Mouse (Mus musculus) granulocyte monocyte progenitor cell, adult 5-6 weeks (primary cell): ENCODE measurements around the gene Kcne4. TPM values are rescaled to one million over a fixed set of nuclear protein-coding genes. Genes with fewer than 3 reads are reported as not detected.
"Not testable (repeated sequence)": the region's sequence is repeated elsewhere in the genome, so short reads cannot be mapped to it uniquely, and the experiment has no call there.

ENCODE experiments used
- ATAC-seq: replicated peaks from 2 replicates; pipeline ENCODE4 v1.8.0; 2016; ENCODE audit warnings: mild to moderate bottlenecking, moderate TSS enrichment, inconsistent platforms; ENCODE audit not compliant: poor library complexity, severe bottlenecking
- total RNA-seq, 2 experiments: library from RNA; stranded (forward) in 1 of 2; stranded (reverse) in 1 of 2; fragments of 200-712, 200-1000 nt in 1 of 2; fragments of >200 nt in 1 of 2; fragmentation: Nextera tagmentation in 1 of 2; gene quantifications; 2 replicates each; pipeline ENCODE4 v1.2.3; 2014 to 2017

Gene Kcne4
- total RNA-seq (2014; fragmentation: Nextera tagmentation) (not detected in 2 replicates), total RNA-seq (2017) (not detected in 2 replicates)

DNA sequence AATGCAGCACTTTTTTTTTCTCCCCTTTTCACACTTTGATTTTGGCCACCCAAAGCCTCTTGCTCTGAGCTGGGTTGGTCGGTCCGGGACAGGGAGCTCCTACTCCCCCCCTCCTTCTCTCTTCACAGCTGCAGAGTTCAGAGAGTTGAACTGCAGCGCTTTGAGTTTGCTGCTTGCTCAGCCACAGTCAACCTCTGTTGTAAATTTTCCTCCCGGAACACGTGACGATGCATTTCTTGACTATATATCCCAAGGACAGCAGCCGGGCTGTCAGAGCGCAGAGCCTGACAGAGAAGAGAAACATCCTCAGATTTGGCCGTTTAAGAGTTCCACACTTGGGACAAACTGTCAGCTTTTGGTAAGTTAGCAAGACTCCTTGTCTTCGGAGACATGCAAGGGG is at the start of gene Kcne4:
Kcne4 (plus strand) TSS at position 120 of the 400 bp plus-strand sequence.
- ATAC-seq: no peak

DNA sequence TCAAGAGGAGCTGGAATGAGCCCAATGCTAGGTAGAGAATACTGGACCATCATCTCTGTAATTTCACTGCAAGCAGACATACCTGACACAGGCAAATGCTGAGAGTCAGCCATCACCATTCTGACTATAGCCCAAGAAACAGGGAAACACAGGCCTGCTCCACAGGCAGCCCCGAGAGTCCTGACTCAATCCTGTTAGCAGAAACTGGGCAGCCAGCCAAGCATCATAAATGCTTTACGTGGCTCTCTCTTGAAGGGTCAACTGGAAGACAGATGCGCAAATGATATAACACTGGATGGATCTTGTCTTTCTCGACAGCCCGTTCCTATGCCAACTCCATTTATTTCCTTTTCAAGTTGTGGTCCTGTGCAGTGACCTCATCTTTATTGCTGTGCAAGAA is 34.7 kb upstream of the Kcne4 start:
- no peak for ATAC-seq

DNA sequence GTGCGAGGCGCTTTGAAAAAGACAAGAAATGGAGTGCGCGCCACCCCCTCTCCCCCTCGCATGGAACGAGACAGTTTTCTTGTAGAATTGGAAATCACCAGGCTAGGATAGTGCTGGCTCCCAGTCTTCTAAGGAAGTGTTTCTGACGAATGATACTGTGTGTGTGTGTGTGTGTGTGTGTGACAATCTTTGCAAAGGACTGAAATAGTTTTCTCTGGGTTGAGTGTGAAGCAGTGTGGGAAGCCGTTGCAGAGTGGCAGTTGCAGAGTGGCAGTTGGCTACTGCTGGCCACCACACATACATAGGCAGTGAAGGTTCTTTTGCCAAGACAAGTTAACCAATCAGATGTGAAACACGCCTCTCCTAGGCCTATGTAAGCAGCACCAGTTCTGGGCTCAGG is 31.6 kb upstream of the Kcne4 start:
- not testable (repeated sequence) for ATAC-seq

DNA sequence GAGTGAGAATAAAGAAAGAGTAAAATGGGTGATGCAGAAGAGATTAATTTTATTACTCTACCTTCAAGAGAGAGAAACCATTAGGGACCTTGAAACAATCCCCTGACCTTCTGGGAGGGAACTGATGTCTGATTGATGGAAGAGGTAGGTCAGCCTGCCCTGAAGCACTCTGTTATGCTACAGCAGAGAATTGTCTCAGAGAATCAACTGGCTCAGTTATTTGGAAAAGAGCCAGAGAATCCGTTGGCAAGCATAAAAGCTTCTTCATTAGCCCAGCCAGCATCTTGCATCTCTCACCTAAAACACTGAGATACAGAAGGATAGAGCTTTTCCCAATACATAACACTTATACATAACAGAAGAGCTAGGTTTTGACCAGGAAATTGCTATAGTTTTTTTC is 26.8 kb upstream of the Kcne4 start:
- no peak for ATAC-seq

DNA sequence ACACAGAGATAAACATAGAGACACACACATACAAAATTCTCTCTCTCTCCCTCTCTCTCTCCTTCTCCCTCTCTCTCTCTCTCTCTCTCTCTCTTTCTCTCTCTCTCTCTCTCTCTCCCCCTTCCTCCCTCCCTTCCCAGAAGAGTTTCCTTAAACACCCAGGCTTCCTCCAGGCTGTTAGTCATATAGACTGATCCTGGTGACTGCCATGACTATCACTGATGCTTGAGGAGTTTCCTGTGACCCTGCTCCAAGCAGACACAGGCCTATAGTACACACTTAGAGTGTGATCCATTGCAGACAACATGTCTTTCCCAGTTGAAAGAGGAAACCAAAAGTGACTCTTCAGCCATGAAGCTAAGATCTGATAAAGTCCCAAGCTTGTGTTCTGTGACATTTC is 9.1 kb upstream of the Kcne4 start:
- no peak for ATAC-seq

DNA sequence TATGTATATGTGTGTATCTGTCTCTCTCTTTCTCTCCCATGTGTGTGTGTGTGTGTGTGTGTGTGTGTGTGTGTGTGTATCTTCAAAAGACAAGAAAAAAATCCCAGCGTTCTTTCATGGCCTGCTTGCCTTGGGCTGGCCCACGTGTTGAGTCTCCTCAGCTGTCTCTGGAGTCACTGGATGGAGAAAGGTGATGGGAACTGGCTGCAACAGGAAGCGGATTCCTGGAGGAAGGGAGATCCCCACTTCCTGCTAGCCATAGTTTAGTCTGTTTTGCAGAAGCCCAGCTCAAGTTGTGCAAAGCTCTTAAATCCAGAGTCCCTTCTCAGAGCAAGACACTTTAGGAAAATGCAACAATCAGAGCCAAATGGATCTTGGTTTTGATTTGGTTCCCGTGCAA is 6.7 kb upstream of the Kcne4 start:
- no peak for ATAC-seq

DNA sequence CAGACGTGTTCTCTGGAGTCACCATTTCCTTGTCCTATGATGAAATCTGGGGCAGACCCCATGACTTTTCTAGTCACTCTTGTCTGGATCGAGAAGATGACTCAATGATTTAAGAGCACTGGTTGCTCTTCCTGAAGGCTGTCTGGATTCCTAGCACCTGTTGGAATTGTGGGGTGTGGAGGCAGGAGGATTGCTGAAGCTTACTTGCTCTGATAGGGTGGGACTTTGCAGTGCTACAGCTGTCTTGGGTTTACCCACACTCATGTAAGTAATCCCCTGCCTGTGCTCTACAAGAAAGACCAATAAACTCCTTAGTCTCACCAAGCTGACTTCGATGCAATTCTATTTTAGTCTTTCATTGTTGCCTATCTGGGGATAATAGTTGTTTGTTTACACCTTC is 5.7 kb upstream of the Kcne4 start:
- no peak for ATAC-seq

DNA sequence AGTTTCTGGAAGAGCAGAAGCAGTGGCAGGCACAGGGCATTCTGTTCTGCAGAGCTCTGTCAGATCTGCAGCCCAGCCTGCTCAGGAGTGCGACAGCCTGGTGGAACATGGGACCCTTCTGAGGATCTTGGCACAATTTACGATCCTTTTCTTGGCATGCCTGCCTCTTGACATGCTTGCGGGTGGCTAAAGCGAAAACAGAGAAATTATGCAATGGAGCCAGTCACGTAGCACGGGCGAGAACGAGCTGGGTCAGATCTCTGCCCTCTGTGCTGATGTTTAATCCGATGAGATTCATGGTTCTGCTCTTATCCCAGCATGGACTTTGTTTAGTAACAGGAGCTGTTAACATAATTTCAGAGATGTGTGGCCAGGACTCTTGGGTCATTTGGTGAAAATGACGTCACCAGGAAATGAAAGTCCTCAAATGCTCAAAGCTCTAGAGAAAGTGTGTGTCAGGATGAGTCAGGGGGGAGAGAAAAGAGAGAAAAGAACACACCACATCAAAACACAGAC is 4.5 kb upstream of the Kcne4 start:
- ATAC-seq: no peak

DNA sequence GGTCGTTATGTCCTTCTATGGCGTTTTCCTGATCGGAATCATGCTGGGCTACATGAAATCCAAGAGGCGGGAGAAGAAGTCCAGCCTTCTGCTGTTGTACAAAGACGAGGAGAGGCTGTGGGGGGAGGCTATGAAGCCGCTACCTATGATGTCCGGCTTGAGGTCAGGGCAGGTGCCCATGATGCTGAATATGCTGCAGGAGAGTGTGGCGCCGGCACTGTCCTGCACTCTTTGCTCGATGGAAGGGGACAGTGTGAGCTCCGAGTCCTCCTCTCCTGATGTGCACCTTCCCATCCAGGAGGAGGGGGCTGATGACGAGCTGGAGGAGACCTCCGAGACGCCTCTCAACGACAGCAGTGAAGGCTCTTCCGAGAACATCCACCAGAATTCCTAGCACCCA is 1.2 kb downstream of the Kcne4 start:
- no peak for ATAC-seq

DNA sequence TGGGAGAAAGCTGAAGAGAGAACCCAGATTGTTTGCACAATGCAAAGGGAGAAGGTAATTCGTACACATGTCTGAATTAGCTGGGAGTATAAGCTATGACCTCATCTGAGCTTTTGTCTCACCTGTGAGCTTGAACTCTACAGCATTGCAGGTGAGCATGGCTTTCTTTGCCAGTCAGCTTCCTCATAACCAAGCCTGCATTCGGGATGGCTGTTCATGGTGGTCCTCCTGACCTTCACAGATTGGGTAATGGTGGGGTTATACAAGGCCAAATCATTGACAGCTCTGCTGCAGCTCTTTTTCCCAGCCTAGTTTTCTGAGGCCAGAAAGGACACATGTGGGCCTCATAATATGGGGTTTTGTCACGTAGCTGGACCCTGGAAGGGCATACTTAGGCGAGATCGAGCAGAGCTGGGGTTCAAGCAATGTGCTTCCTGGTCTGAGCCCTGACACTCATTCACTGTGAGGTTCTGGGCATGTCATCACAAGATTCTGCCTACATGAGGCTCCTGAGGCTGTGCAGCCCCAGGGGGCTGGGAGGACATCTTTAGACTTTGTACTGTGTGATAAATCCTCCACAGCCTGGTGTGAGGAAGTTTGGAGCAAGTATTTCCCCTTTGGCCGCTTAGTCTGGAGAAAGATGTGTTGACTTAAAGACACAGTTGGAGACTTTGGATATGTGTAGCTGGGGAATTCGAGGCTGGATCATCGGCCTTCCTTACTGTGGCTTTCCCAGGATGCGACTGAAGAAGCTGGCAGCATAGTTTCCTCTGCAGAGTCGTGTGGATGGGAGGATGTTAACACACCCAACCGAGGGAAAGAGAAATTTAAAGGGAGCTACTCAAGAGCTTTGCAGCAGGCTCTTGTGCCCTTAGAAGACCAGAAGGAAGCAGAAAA is 2.3 kb downstream of the Kcne4 start:
- no peak for ATAC-seq

DNA sequence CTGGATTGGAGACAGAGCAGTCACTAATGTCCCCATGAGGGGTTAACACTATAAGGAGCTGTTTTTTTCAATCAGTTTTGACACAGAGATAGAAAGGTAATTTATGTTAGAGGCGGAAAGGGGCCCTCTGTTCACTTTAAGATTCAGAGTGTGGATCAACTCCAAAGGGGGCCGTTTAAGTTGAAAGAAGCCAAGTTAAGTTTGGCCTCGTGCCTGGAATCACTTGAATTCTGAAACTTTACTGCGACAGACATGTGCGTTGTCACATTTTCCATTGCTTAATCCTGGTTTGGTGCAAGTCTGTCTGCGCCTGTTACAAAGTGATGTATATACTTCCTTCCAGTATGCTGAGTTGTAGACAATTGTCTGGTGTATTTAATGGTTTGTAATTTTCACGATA is 3.0 kb downstream of the Kcne4 start:
- ATAC-seq: no peak

DNA sequence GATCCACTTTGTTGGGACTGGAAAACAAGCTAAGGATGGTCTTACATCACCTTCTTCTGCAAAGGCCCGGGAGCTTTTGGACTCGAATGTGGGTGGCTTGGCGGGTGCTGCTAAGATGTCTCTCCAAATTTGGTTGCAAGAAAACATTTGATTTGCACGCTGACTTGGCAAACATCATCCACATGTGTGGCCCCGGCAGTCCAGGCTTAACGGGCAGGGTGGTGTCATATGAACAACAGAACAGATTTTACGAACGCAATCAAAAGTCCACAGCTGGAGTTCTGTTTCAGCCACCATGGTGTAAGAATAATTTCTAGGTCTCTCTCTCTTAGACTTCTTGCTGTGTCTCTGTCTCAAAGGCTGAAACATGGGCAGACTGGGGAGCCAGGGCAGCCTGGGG is 3.6 kb downstream of the Kcne4 start:
- no peak for ATAC-seq

DNA sequence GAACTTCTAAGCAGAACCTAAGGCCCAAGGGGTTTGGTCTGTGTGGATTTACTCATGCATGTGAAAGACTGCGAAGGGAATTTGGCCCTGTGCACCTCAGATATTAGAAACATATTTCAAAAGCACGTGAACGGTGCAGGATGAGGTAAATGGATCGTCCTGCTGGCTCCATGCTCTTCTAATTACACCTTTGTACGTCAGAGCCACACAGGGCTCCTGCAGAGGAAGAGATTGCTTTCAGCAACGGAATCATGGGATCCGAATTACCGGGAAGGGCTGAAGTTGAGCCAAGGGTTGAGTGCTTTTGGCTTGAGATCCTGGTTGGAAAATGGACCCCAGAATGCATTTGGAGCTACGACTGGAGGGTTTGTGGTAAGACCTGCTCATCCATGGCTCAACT is 4.6 kb downstream of the Kcne4 start:
- ATAC-seq: no peak

DNA sequence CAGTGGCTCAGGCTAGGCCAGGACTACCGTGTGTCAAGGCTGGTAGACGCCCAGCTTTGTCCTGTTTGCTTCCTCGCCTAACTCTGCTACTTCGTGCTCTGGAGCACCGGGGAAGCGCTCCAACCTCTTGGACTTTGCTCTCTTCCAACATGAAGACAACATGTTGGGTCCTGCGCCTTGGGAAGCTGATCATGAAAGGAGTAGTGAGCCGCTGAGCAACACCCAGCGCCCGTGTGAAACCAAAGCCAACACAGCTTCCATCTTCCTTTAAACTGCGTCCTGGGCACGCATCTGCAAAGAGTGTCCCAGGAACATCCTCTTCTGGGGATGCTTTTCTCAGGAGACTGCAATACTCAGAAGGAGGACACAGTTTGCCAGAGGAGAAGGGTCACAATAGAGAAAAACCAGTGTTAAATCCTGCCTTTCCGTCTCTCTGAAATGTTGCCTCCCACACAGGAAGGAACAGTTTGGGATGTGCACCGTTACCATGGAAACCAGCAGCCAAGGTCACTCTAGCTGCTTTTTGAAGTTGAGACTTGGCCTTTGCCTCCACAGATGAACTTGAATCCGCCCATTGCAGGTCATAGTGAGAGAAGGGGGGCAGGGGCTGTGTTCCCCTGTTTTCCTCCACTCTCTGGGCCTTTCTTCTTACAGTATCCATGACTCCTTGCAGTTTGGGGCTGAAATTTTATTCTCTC is 5.3 kb downstream of the Kcne4 start:
- ATAC-seq: no peak

DNA sequence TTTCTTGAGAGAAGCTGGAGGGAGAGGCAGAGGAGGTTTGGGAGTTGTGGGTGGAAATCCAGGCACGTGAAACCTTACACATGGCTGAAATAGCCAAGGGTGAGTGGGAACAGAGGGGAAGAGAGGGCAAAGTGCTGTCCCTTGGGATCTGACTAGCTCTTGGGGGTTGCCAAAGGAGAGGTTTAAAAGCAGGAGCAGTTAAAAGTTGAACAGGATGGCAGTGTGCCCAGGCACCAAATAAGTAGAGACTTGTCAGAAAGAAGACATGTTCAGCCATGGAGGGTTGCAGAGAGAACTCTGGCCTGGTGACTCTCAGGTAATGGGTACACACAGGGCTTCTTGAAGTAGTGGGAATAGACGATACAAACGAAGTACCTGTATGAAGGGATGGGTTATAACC is 8.7 kb downstream of the Kcne4 start:
- ATAC-seq: no peak

DNA sequence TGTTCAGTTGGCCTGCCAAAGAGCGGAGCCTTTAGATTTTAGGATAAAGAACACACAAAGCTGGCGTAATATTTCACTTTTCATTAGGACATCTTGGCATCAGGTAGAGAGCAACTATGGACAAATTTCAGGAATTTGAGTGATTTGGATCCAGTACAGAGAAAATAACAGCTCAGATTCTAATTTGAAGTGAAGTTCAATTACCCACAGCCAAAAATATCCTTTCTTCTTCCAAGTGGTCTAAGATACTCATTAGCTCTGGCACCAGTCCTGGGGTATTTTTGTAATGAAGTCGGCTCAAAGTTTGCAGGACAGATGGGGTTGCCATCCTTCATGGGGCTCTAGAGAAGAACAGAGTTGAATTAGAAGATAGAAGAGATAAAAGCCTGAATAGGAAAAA is 21.9 kb downstream of the Kcne4 start:
- ATAC-seq: no peak

DNA sequence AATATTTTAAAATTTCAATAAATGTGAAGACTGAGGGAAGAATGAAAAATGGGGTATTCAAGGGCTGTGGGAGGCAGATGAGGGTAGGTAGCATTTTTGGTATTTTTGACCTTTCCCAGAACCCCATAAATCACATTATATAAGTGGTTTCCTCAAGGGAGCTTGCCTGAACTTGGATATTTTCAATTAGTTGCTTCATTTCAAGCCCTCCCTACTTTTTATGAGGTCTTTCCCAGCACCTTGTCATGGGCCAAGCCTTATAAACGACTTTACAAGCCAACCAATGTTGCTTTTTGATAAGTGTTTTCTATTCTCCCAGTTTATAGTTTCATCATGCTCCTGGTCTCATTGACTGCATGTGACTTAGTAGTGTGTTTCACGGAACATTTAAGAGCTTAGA is 24.2 kb downstream of the Kcne4 start:
- no peak for ATAC-seq

DNA sequence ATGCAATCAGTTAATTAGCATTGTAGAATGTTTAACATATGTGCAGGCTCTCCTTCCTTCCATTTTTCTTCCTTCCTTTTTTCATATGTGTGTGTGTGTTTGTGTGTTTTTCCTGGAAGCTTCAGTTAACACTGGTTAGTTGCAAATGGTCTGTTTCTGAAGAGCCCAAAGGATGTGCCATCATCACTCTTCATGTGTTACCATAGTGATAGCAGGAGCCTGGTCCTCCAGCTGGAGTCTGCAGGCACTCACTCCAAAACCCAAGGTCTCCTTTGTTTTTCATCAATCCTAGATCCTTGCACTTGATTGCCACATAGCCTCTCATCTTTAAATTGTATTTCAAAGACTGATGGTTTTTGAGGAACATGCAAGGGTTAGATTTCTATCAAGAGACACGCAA is 29.1 kb downstream of the Kcne4 start:
- ATAC-seq: no peak

DNA sequence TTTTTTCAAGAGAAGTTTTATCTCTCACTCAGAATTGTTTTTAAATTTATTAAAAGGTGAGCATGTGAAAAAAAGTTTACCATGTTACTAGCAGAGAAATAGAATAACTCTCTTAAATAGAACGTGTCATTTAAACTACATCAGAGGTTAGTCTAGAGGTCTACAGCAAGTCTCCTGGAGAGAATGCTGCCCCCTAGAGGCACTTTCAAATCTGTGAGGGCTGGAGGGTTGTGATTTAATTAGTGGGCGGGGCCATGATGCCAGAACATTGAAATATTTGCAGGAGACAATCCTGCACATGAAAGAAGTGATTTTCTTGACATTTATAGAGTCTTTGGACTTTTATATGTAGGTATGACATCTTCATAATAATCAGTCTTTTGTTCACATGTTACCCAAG is 29.9 kb downstream of the Kcne4 start:
- ATAC-seq: no peak

DNA sequence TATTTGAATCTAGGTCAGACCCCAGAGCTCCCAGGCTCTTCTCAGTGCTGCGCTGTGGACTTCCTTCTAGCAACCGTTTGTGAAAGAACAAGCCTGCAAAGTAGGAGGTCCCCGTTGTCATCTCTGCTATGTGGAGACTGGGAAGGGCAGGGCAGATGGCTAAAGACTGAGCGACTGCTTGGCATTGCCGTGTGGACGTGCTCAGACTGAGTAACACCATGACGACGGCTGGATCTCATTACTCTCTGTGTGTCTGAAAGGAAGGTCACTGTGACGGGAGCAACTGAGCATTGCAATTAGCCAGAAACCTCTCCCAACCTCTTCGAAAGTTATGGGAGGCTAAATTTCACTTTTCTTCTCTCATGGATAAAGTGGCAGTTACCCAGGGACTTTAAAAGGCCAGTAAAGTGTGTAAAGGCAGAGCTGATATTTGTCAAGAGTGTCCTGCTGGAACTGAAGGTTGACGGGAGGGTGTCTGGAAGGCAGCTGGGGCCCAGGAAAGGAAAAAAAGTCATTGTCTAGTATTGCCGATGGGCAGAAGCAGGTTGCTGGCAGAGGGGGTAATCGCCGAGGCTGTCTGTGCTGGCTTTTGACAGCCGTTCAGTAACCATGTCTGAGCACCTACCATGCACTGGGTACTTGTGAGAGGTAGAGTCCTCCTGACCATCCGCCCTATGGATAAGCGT is 36.0 kb downstream of the Kcne4 start:
- no peak for ATAC-seq

DNA sequence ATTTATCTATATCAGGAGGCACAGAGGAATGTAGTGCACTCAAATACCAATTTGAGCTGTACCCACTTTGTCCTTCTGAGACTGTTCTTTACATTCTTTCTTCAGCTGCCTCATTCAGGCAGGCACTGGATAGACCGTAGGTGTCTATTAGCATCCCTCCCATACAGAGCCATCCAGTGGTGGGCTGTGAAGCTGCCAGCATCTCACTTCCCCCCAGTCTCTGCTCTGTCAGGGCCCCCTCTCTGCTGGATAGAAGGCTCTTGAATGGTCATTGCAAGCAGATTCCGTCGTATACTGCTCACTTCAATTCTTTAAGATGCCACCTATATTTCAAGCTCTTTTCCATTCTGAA is 36.5 kb downstream of the Kcne4 start:
- ATAC-seq: no peak
